Mouse (Mus musculus): ENCODE data around the gene Ppil4.

- TF ChIP-seq CTCF (IDR thresholded peaks at IDR 0.05; ENCODE audit: control insufficient read depth, insufficient read depth, insufficient replicate concordance, low read depth, low read length) = no peak
- TF ChIP-seq POLR2A (IDR thresholded peaks at IDR 0.05; ENCODE audit: control insufficient read depth, low read depth, low read length) = no peak
Measured at GRCm38 (mm10) chr10:7838874-7839421, 46.3 kb downstream of the Ppil4 start.
